Mouse (Mus musculus) limb, embryonic 10.5 days (tissue): Measurements from ENCODE around the gene Gskip. TPM values are rescaled to one million over a fixed set of nuclear protein-coding genes. Genes with fewer than 3 reads are reported as not detected.

Source experiments
- DNase-seq: peaks from one replicate; pipeline ENCODE4 v3.0.0-alpha.2; 2017; ENCODE audit warnings: low spot score
- H3K27ac ChIP-seq: fragments of 300-500 bp; sonication (generic); 2 replicates; pipeline ENCODE4 v1.5.1; 2016; ENCODE audit warnings: mild to moderate bottlenecking
- H3K27me3 ChIP-seq: fragments of 300-500 bp; sonication (generic); 2 replicates; pipeline ENCODE4 v1.6.1; 2016; ENCODE audit warnings: low read depth, mild to moderate bottlenecking; ENCODE audit not compliant: poor library complexity, severe bottlenecking
- H3K36me3 ChIP-seq: fragments of 300-500 bp; sonication (generic); 2 replicates; pipeline ENCODE4 v1.6.1; 2016; ENCODE audit warnings: mild to moderate bottlenecking, moderate library complexity
- H3K4me1 ChIP-seq: fragments of 300-500 bp; sonication (generic); 2 replicates; pipeline ENCODE4 v1.6.1; 2016
- H3K4me3 ChIP-seq: fragments of 300-500 bp; sonication (generic); 2 replicates; pipeline ENCODE4 v1.5.1; 2016; ENCODE audit warnings: mild to moderate bottlenecking, moderate library complexity
- H3K9me3 ChIP-seq: fragments of 300-500 bp; sonication (generic); replicated peaks from 2 replicates; pipeline ENCODE4 v1.6.1; 2016; ENCODE audit warnings: mild to moderate bottlenecking
- WGBS: fragments of 180-500 bp; shearing (Covaris S2); methylation state at CpG from one replicate; pipeline ENCODE4 v1.1.7; 2016; 5-methylcytosine and 5-hydroxymethylcytosine counted together
- polyA plus RNA-seq: library from polyadenylated mRNA; unstranded; fragments of >200 nt; fragmentation: Nextera tagmentation; extraction: Ambion mirVana; gene quantifications from 2 replicates; pipeline ENCODE4 v1.2.1, GENCODE M21; 2016

Gskip gene
- 36.8 and 41.2 TPM in 2 replicates for polyA plus RNA-seq

DNA sequence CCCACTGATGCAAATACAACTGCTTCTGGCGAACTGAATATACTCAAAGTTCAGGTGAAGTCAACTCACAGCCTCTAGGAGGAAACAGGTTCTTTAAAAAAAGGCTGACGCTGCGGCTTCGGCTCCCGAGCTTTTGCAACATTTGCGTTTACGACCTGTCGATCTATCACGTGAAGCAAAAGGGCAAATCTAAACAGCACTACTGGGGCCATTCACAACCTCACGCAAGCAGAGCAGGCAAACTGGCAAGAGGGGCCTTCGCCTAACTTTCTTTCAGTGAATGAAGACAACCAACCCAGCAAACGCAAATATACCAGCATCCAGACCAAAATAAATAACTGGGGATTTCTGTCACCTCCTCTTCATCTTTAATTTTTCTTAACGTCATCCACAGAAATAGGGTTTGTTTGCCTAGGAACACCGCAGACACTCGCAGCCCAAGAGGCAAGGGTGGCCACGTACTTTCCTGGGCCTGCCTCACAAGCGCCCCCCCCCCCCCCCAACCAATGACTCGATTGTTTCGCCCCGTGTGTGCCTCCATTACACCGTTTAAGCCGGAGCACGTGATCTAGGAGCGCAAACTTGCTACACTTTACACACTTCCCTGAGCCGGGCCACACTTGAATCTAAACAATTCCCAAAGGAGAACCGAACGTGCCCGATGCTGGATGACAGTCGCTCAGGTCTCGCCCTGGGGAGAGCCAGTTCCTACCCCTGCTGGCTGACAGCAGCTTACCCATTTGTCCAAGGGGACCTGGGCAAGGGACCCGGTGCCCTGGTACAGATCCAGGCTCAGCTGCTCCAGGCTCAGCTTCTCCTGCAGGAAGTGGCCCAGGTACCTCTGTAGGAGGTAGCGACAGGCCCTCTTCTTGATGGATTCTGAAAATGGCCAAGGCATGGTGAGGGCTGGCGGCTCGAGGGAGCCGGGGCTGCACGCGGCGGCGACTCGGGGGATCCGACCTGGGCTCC lies at the start of gene Gskip:
Gene Gskip, plus strand, starts transcription at position 897 of the 969 bp plus-strand sequence.
- Histone ChIP-seq H3K9me3 (no peaks in the 10 kb centered on the region), H3K36me3 (peaks cover 16% of the 10 kb centered on the region), H3K27me3 (no peaks in the 10 kb centered on the region), H3K27ac (peak within 1 kb of the TSS; percentile 91), H3K4me1 (peaks cover 25% of the 10 kb centered on the region), H3K4me3 (peak within 1 kb of the TSS; percentile 95)
- WGBS: under 1% methylated on average over 41 of the region's 41 CpGs
- DNase-seq: peak; percentile 65

- H3K36me3 ChIP-seq: peaks cover 100% of the 10 kb centered on the region
- H3K4me3 ChIP-seq: no peak overlapping the region
- no peaks in the 10 kb centered on the region for H3K4me1 ChIP-seq
- no peak overlapping the region for H3K27ac ChIP-seq
- WGBS: 96% methylated on average over 9 of the region's 9 CpGs
- no peaks in the 10 kb centered on the region for H3K9me3 ChIP-seq
- H3K27me3 ChIP-seq: no peaks in the 10 kb centered on the region
- no peak for DNase-seq
Measured at GRCm38 (mm10) chr12:105636551-105636950, 48.1 kb upstream of the Gskip start.

DNA sequence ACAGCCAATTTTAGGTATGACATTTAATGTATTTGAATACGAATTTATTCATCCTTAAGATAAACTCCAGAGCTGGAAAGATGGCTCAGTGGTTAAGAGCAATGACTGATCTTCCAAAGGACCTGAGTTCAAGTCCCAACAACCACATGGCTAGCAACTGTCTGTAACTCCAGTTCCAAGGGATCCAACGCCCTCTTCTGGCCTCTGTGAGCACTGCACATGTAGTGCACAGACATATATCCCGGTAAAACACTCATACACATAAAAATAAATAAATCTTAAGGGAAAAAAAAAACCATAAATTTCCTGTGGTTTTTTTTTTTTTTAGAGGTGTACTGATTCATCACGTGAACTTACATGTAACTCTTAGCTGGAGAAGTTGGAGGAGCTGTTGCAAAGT lies 47.1 kb upstream of the Gskip start:
- H3K9me3 ChIP-seq: no peaks in the 10 kb centered on the region
- no peak overlapping the region for H3K4me3 ChIP-seq
- H3K36me3 ChIP-seq: peaks cover 100% of the 10 kb centered on the region
- H3K27ac ChIP-seq: no peak overlapping the region
- DNase-seq: no peak
- H3K4me1 ChIP-seq: no peaks in the 10 kb centered on the region
- H3K27me3 ChIP-seq: no peaks in the 10 kb centered on the region
- 79% methylated on average over 4 of the region's 4 CpGs for WGBS

GRCm38 (mm10) chr12:105642770-105643321 lies 41.8 kb upstream of the Gskip start:
- Histone ChIP-seq H3K4me1 (no peaks in the 10 kb centered on the region), H3K27ac (no peak overlapping the region), H3K9me3 (no peaks in the 10 kb centered on the region), H3K27me3 (no peaks in the 10 kb centered on the region), H3K36me3 (peaks cover 100% of the 10 kb centered on the region), H3K4me3 (no peak overlapping the region)
- 95% methylated on average over 11 of the region's 11 CpGs for WGBS
- DNase-seq: no peak

DNA sequence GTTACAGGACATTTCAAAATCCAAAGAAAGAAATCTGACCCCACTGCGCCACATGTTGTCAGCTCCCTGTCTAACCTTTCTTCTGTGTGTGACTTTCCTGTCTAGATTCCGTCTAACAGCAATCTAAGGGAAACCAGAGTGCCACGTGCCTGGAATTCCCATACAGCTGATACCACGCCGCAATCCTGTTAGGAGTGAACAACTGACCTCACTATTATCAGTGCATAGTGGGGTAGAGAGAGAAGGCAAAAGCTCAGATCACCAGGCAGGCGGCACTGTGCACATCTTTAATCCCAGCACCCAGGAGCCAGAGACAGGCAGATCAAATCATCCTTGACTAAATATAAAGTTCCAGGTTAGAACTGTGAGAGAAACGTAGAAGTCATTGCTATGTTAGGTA lies 28.8 kb upstream of the Gskip start:
- DNase-seq: no peak
- Histone ChIP-seq H3K4me1 (no peaks in the 10 kb centered on the region), H3K36me3 (peaks cover 100% of the 10 kb centered on the region), H3K27me3 (no peaks in the 10 kb centered on the region), H3K4me3 (no peak overlapping the region), H3K9me3 (no peaks in the 10 kb centered on the region), H3K27ac (no peak overlapping the region)
- WGBS: 94% methylated on average over 7 of the region's 7 CpGs

DNA sequence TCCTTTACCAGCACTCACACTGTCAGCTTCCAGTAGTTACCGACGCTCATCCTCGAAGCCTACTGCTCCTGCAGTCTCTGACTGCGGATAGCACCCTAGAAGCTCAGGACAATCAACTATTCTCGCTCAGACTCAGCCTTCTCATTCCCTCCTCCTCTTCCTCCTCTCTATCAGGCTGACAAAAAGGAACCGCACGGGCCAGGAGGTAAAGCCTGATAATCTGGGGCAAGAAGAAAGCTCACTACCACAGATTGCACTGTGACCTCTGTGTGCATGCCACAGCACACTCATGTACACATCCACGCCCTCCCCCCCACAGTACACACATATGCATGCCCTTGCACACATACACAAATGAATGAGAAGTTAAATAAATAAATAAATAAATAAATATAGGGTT lies 8.4 kb upstream of the Gskip start:
- Histone ChIP-seq H3K27ac (no peak overlapping the region), H3K36me3 (peaks cover 51% of the 10 kb centered on the region), H3K27me3 (no peaks in the 10 kb centered on the region), H3K9me3 (no peaks in the 10 kb centered on the region), H3K4me1 (peaks cover 4% of the 10 kb centered on the region; the same call in 1 of the 2 replicates), H3K4me3 (no peak overlapping the region)
- 94% methylated on average over 8 of the region's 8 CpGs for WGBS
- DNase-seq: no peak

DNA sequence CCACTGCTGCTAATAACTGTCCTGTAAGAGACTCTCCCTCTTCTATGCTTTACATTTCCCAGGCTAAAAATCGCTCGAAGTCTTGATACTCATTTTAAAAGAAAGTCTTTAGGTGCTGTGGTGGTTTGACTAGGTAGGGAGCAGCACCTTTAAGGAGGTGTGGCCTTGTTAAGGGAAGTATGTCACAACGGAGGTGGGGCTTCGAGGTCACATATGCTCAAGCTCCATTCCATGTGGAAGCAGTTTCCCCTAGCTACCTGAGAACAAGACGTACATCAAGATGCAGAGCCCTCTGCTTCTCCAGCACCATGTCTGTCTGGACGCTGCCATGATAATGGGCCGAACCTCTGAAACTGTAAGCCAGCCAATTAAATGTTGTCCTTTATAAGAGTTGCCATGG lies 6.4 kb upstream of the Gskip start:
- no peaks in the 10 kb centered on the region for H3K27me3 ChIP-seq
- no peaks in the 10 kb centered on the region for H3K9me3 ChIP-seq
- H3K4me3 ChIP-seq: no peak overlapping the region
- WGBS: 93% methylated on average over 7 of the region's 7 CpGs
- no peak for DNase-seq
- peaks cover 8% of the 10 kb centered on the region; the same call in 1 of the 2 replicates for H3K4me1 ChIP-seq
- H3K27ac ChIP-seq: no peak overlapping the region
- H3K36me3 ChIP-seq: peaks cover 38% of the 10 kb centered on the region

- no peaks in the 10 kb centered on the region for H3K27me3 ChIP-seq
- no peak for DNase-seq
- WGBS: 95% methylated on average over 3 of the region's 3 CpGs
Measured at GRCm38 (mm10) chr12:105678762-105679161, 5.9 kb upstream of the Gskip start.

DNA sequence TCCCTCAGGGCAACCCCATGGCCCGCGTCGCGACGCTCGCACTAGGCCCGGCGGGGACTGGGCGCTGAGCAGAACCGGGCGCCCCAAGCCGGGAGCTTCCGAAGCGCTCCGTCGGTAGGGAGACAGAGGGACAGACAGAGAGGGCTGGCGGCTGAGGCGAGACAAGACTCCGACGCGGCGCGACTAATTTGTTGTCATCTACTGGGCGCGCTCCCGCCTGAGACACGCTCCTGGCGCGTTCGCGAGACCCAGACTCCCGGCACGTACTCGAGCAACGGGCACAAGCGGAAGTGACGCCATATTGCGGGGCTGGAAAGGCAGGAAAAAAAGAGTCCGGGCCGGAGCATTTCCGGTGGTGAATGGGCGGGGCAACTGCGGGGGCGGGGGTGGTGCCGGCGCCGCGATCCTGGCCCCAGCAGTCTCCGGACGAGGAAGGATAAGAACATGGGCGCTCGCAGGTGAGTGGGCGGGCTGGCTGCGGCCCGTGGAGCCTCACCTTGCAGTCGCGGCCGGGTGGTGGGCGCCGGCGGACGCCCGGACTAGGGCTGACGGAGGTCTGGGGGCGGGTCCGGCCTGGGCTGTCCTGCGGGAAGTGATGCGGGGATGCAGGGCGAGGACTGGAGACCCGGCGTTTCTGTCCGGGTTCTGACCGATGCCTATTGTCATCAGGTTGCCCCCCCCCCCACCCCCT lies 517 bp downstream of the Gskip start, which contains the start of gene Atg2b:
Gene Atg2b, minus strand, starts transcription at position 211 of the 691 bp plus-strand sequence.
- whole genome bisulfite sequencing: under 1% methylated on average over 73 of the region's 73 CpGs
- H3K4me1 ChIP-seq: peaks cover 25% of the 10 kb centered on the region
- DNase-seq: peak; percentile 99

More at GRCm38 (mm10) chr12:105678762-105679161, 5.9 kb upstream of the Gskip start:
- Histone ChIP-seq H3K9me3 (no peaks in the 10 kb centered on the region), H3K27ac (no peak overlapping the region), H3K4me1 (peaks cover 14% of the 10 kb centered on the region), H3K4me3 (no peak overlapping the region), H3K36me3 (peaks cover 33% of the 10 kb centered on the region)

DNA sequence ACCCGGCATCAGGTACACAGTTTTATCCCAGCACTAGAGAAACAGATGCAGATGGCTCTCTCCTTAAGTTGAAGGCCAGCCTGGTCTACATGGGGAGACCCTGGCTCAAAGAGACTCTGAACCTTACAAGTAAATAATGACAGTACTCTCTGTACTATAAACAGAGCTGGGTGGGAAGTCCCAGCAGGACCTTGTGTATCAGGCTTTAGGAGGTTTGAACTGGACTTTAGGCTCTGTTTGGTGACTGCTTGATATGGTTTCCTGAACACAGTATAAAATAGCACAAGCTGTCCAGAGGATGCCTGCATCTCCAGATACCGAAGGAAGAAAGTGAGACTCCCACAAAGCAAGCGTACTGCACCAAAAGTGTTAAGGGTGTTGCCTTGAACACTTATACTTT lies 2.2 kb downstream of the Gskip start:
- no peak for DNase-seq
- H3K9me3 ChIP-seq: no peaks in the 10 kb centered on the region
- H3K4me3 ChIP-seq: no peak overlapping the region
- peaks cover 25% of the 10 kb centered on the region for H3K4me1 ChIP-seq
- 96% methylated on average over 3 of the region's 3 CpGs for WGBS
- H3K27me3 ChIP-seq: no peaks in the 10 kb centered on the region
- peaks cover 36% of the 10 kb centered on the region for H3K36me3 ChIP-seq
- no peak overlapping the region for H3K27ac ChIP-seq

More for the DNA sequence above, 517 bp downstream of the Gskip start, which contains the start of gene Atg2b:
- Histone ChIP-seq H3K27me3 (no peaks in the 10 kb centered on the region), H3K4me3 (peak within 1 kb of the TSS; percentile 95), H3K9me3 (no peaks in the 10 kb centered on the region), H3K27ac (peak within 1 kb of the TSS; percentile 91), H3K36me3 (peaks cover 26% of the 10 kb centered on the region)

- Histone ChIP-seq H3K27ac (no peak overlapping the region), H3K4me1 (peaks cover 25% of the 10 kb centered on the region), H3K9me3 (no peaks in the 10 kb centered on the region), H3K36me3 (peaks cover 43% of the 10 kb centered on the region), H3K27me3 (no peaks in the 10 kb centered on the region), H3K4me3 (no peak overlapping the region)
- WGBS: 91% methylated on average over 4 of the region's 4 CpGs
- DNase-seq: no peak
Measured at GRCm38 (mm10) chr12:105687416-105687815, 2.8 kb downstream of the Gskip start.

DNA sequence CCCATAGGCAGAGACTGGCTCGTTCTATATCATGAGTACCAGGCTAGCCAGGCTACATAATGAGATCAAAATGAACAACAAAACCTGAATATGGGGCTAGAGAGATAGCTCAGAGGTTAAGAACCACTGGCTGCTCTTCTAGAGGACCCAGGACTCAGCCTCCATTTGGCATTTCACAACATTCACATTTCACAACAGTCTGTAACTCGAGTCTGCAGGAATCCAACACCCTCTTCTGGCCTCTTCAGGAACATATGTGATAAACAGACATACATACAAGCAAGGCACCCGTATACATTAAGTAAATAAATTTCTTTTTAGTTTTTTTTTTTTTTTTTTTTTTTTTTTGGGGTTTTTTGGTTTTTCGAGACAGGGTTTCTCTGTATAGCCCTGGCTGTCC lies 3.9 kb downstream of the Gskip start:
- no peak overlapping the region for H3K4me3 ChIP-seq
- no peak overlapping the region for H3K27ac ChIP-seq
- peaks cover 18% of the 10 kb centered on the region for H3K4me1 ChIP-seq
- 86% methylated on average over 4 of the region's 4 CpGs for WGBS
- DNase-seq: no peak
- peaks cover 53% of the 10 kb centered on the region for H3K36me3 ChIP-seq
- no peaks in the 10 kb centered on the region for H3K27me3 ChIP-seq
- no peaks in the 10 kb centered on the region for H3K9me3 ChIP-seq
